Mouse (Mus musculus): Measurements from ENCODE around the gene Ksr1. TPM values are rescaled to one million over a fixed set of nuclear protein-coding genes. Genes with fewer than 3 reads are reported as not detected.
"Not testable (repeated sequence)": the region's sequence is repeated elsewhere in the genome, so short reads cannot be mapped to it uniquely, and the experiment has no call there.

Gene Ksr1
- polyA plus RNA-seq, 1 experiment from 2014 or later, result 3.8 TPM

DNA sequence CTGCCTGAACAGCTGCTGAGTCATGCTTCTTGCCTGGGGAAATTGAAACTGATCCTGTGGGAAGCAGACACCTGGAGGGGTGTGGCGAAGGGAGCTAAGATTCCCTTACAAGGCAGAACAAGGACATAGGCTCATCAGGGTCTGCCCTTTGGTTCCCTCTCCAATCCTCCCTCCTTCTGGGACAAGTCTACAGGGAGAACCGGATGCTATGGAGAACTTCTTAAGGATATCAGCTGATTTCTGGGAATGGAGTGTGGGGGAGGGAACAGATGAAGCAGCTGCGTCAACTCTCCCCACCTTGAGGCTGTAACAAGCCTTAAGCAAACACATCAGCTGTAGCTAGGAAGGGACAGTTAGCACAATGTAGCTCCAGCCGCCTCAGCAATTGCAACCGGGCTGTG is 143.7 kb downstream of the Ksr1 start:
- ATAC-seq (ENCODE audit: insufficient number of reproducible peaks, insufficient read depth, low FRiP score, low read depth), result no peak
- Histone ChIP-seq H3K4me3 (ENCODE audit: low read depth, low read length) (no peak overlapping the region), H3K36me3 (ENCODE audit: control insufficient read depth, insufficient read depth, low read length) (no peaks in the 10 kb centered on the region), H3K4me1 (ENCODE audit: control insufficient read depth, insufficient read depth, low read length) (peaks cover 15% of the 10 kb centered on the region), H3K27ac (ENCODE audit: low read length) (peak overlapping the region; percentile 12; the same call in 1 of the 2 replicates), H3K27me3 (ENCODE audit: control insufficient read depth, insufficient read depth, low read length) (no peaks in the 10 kb centered on the region), H3K9ac (replicated peaks; ENCODE audit: low read depth, low read length) (no peak overlapping the region), H3K9me3 (ENCODE audit: control insufficient read depth, low read depth, low read length) (no peaks in the 10 kb centered on the region), H3K4me2 (replicated peaks; ENCODE audit: low read depth, low read length) (no peak overlapping the region)
- WGBS, result 41% methylated on average over 5 of the region's 5 CpGs

DNA sequence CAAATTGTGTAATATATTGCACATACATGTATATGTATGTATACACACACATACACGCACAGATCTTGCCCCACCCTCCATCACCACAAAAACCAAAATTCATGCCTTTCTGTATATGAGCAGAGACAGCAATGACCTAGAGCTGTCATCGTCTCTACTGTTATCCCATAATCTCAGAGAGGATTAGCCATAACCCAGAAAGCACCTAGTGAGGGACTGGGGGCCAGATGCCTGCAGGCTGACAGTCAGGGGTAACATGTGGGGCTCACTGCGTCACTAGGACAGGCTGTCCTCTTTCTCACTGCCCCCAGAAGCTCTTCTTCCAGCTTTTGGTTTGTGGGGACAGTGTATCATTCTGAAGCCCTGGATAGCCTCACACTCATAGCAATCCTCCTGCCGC is 144.3 kb downstream of the Ksr1 start:
- Histone ChIP-seq H3K9me3 (ENCODE audit: control insufficient read depth, low read depth, low read length) (no peaks in the 10 kb centered on the region), H3K36me3 (ENCODE audit: control insufficient read depth, insufficient read depth, low read length) (no peaks in the 10 kb centered on the region), H3K27me3 (ENCODE audit: control insufficient read depth, insufficient read depth, low read length) (no peaks in the 10 kb centered on the region), H3K4me3 (ENCODE audit: low read depth, low read length) (no peak overlapping the region), H3K4me1 (ENCODE audit: control insufficient read depth, insufficient read depth, low read length) (peaks cover 15% of the 10 kb centered on the region), H3K9ac (replicated peaks; ENCODE audit: low read depth, low read length) (no peak overlapping the region), H3K27ac (ENCODE audit: low read length) (peak overlapping the region; percentile 12; the same call in 1 of the 2 replicates), H3K4me2 (replicated peaks; ENCODE audit: low read depth, low read length) (no peak overlapping the region)
- 73% methylated on average over 4 of the region's 4 CpGs for WGBS
- ATAC-seq (ENCODE audit: insufficient number of reproducible peaks, insufficient read depth, low FRiP score, low read depth), result no peak

DNA sequence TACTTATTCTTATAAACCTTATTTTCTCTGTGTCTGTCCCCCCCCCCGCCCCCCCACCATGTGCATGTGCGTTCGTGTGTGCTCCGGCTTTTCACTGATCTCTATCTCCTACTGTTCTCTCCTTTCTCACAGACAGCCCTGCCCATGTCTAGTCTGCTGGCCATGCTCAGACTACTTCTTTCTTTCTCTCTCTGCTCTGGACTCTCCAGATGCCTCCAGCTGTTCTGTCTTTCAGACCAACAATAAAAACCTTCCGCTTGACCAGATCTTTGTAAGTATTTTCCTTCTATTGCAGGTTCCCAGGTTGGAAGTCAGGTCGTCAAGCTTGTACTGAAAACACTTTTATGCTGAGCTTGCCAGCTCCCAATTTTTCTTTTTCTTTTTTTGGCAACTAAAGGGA is 147.1 kb downstream of the Ksr1 start:
- peak overlapping the region; percentile 52; the same call in 1 of the 2 replicates for H3K27ac ChIP-seq (ENCODE audit: low read length)
- no peaks in the 10 kb centered on the region for H3K36me3 ChIP-seq (ENCODE audit: control insufficient read depth, insufficient read depth, low read length)
- WGBS, result 37% methylated on average over 6 of the region's 6 CpGs
- H3K27me3 ChIP-seq (ENCODE audit: control insufficient read depth, insufficient read depth, low read length), result no peaks in the 10 kb centered on the region
- H3K9ac ChIP-seq (replicated peaks; ENCODE audit: low read depth, low read length), result no peak overlapping the region
- no peak for ATAC-seq (ENCODE audit: insufficient number of reproducible peaks, insufficient read depth, low FRiP score, low read depth)
- H3K4me3 ChIP-seq (ENCODE audit: low read depth, low read length), result no peak overlapping the region
- peaks cover 11% of the 10 kb centered on the region for H3K4me1 ChIP-seq (ENCODE audit: control insufficient read depth, insufficient read depth, low read length)
- no peaks in the 10 kb centered on the region for H3K9me3 ChIP-seq (ENCODE audit: control insufficient read depth, low read depth, low read length)
- no peak overlapping the region for H3K4me2 ChIP-seq (replicated peaks; ENCODE audit: low read depth, low read length)

DNA sequence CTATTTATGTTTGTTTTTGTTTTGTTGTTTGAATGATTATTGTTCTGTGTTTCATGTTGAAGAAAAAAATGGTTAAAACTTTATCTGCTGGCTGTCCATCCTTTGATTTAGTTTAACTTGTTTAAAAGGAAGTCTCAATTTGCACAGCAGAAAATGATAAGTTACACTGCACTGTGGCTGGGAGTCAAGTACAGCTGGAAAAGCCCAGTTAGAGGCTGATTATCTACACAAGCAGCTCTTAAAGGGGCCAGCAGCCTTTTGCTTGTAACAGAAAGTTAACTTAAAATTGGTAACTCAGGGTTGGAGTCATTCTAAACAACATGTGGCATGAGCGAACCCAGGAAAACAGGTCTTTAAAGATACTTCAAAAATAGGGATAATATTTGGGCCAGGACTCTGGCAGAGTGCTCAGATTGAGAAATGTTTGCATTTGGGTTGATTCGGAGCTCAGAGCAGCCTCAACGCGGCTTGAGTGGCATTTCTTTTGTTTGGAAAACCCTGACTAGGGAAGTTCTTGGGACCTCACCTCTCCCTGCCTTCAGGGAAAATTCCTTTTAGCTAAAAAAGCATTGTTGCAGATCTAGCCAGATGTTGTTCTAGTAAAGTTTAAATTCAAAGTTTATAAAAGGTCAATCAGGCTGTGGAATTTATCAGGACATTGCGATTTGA is 155.2 kb downstream of the Ksr1 start:
- not testable (repeated sequence) for H3K4me2 ChIP-seq (replicated peaks; ENCODE audit: low read depth, low read length); H3K4me3 ChIP-seq (ENCODE audit: low read depth, low read length); H3K9ac ChIP-seq (replicated peaks; ENCODE audit: low read depth, low read length); H3K36me3 ChIP-seq (ENCODE audit: control insufficient read depth, insufficient read depth, low read length); H3K27ac ChIP-seq (ENCODE audit: low read length); H3K27me3 ChIP-seq (ENCODE audit: control insufficient read depth, insufficient read depth, low read length); H3K9me3 ChIP-seq (ENCODE audit: control insufficient read depth, low read depth, low read length); H3K4me1 ChIP-seq (ENCODE audit: control insufficient read depth, insufficient read depth, low read length); ATAC-seq (ENCODE audit: insufficient number of reproducible peaks, insufficient read depth, low FRiP score, low read depth)
- WGBS, result 81% methylated on average over 5 of the region's 5 CpGs

DNA sequence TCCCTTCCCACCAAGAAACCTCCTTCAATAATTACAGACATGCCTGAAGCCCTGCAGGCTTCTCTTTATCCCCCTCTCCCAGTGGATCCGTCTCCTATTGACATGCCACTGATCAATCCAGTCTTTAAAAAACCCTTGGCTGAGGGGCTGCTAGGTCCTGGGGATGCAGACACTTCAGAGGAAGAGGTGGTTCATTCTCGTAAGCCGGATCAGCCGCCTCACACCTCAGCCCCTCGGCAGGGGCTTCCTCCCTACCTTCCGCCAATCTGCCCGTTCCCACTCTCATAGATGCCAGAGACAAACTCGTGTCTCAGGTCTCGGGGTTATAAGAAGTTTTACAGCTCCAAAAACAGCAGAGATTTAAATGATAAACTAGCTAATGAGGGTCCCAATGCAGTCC is 156.1 kb downstream of the Ksr1 start:
- H3K27me3 ChIP-seq (ENCODE audit: control insufficient read depth, insufficient read depth, low read length), result no peaks in the 10 kb centered on the region
- H3K27ac ChIP-seq (ENCODE audit: low read length), result no peak overlapping the region
- H3K4me2 ChIP-seq (replicated peaks; ENCODE audit: low read depth, low read length), result no peak overlapping the region
- H3K9ac ChIP-seq (replicated peaks; ENCODE audit: low read depth, low read length), result no peak overlapping the region
- no peaks in the 10 kb centered on the region for H3K36me3 ChIP-seq (ENCODE audit: control insufficient read depth, insufficient read depth, low read length)
- peaks cover 3% of the 10 kb centered on the region; the same call in 1 of the 2 replicates for H3K9me3 ChIP-seq (ENCODE audit: control insufficient read depth, low read depth, low read length)
- ATAC-seq (ENCODE audit: insufficient number of reproducible peaks, insufficient read depth, low FRiP score, low read depth), result no peak
- H3K4me3 ChIP-seq (ENCODE audit: low read depth, low read length), result no peak overlapping the region
- 93% methylated on average over 9 of the region's 9 CpGs for WGBS
- 0 out of 2 replicates have a peak, but pooled peaks cover under 1% of the 10 kb centered on the region for H3K4me1 ChIP-seq (ENCODE audit: control insufficient read depth, insufficient read depth, low read length)

DNA sequence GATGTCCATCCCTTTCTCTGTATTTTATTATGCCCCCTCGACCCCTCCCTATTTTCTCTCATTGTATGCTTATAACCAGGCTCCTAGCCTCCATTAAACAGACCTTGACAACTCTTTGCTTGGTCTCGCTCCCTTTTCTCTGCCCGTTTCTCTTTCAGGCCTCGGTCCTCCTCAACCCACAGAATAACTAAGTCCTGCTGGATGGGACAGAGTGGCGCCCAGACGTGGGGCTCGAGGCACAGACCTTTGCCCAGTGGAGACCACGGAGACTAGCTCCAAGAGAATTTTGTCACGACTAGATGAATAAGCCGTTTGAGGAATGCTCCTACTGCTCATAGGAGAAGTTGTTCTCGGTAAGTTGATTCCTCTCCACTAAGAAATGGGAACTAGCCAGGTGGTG is 157.0 kb downstream of the Ksr1 start:
- H3K4me3 ChIP-seq (ENCODE audit: low read depth, low read length); H3K36me3 ChIP-seq (ENCODE audit: control insufficient read depth, insufficient read depth, low read length); H3K27ac ChIP-seq (ENCODE audit: low read length); H3K4me2 ChIP-seq (replicated peaks; ENCODE audit: low read depth, low read length); H3K27me3 ChIP-seq (ENCODE audit: control insufficient read depth, insufficient read depth, low read length); H3K9ac ChIP-seq (replicated peaks; ENCODE audit: low read depth, low read length); ATAC-seq (ENCODE audit: insufficient number of reproducible peaks, insufficient read depth, low FRiP score, low read depth); H3K9me3 ChIP-seq (ENCODE audit: control insufficient read depth, low read depth, low read length); H3K4me1 ChIP-seq (ENCODE audit: control insufficient read depth, insufficient read depth, low read length): not testable (repeated sequence)
- 94% methylated on average over 11 of the region's 11 CpGs for WGBS

DNA sequence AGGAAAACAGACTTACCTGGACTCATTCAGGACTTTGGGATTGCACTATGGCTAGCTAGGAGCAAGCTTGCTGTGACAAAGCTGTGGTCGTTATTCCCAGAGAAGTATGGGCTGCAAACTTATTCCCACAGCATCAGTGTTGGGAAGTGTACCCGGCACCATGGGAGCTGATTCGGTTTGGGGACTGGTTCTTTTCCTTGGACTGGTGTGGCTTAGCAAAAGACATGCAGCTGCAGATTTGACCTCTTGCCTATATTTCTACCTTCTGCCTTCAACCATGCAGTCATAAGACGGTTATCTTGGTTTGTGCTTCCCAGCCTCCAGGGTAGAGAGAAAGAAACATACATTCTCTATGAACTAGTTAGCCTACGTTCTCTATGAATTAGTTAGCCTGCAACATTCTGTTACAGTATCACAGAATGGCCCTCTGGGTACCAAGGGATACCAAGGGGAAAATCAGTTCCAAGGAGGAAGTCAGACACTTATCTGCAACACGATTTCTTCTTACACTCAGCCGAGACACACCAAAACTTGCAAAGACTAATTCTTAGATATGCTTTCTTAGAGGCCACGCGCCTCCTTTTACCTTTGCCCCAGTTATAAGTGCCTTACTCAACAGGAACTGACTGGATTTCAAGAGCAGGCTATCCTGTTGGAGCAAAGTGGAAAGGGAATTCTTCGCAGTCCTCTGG is 159.8 kb downstream of the Ksr1 start:
- H3K27me3 ChIP-seq (ENCODE audit: control insufficient read depth, insufficient read depth, low read length), result no peaks in the 10 kb centered on the region
- no peak overlapping the region for H3K9ac ChIP-seq (replicated peaks; ENCODE audit: low read depth, low read length)
- H3K4me2 ChIP-seq (replicated peaks; ENCODE audit: low read depth, low read length), result no peak overlapping the region
- no peak overlapping the region for H3K4me3 ChIP-seq (ENCODE audit: low read depth, low read length)
- 0 out of 2 replicates have a peak, but pooled peaks cover 5% of the 10 kb centered on the region for H3K4me1 ChIP-seq (ENCODE audit: control insufficient read depth, insufficient read depth, low read length)
- no peak overlapping the region for H3K27ac ChIP-seq (ENCODE audit: low read length)
- WGBS, result 86% methylated on average over 10 of the region's 10 CpGs
- ATAC-seq (ENCODE audit: insufficient number of reproducible peaks, insufficient read depth, low FRiP score, low read depth), result no peak
- H3K36me3 ChIP-seq (ENCODE audit: control insufficient read depth, insufficient read depth, low read length), result no peaks in the 10 kb centered on the region
- H3K9me3 ChIP-seq (ENCODE audit: control insufficient read depth, low read depth, low read length), result peaks cover 3% of the 10 kb centered on the region; the same call in 1 of the 2 replicates

DNA sequence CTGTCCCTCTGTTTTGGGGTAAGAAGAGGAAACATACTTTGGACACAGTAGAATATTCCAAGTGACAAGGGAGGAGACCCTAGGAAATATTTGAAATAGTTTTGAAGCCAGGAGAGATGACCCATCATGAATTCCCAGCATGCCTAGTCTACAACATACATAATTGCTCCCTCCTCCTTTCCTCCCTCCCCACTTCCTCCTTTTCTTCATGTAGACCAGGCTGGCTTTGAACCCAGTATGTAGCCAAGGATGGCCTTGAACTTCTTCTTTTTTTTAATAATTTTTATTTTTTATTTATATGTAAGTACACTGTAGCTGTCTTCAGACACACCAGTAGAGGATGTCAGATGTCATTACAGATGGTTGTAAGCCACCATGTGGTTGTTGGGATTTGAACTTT is 160.7 kb downstream of the Ksr1 start:
- Histone ChIP-seq H3K36me3 (ENCODE audit: control insufficient read depth, insufficient read depth, low read length) (no peaks in the 10 kb centered on the region), H3K27me3 (ENCODE audit: control insufficient read depth, insufficient read depth, low read length) (no peaks in the 10 kb centered on the region), H3K4me3 (ENCODE audit: low read depth, low read length) (no peak overlapping the region), H3K4me2 (replicated peaks; ENCODE audit: low read depth, low read length) (no peak overlapping the region), H3K9ac (replicated peaks; ENCODE audit: low read depth, low read length) (no peak overlapping the region), H3K27ac (ENCODE audit: low read length) (no peak overlapping the region), H3K4me1 (ENCODE audit: control insufficient read depth, insufficient read depth, low read length) (0 out of 2 replicates have a peak, but pooled peaks cover 5% of the 10 kb centered on the region), H3K9me3 (ENCODE audit: control insufficient read depth, low read depth, low read length) (peaks cover 3% of the 10 kb centered on the region; the same call in 1 of the 2 replicates)
- no peak for ATAC-seq (ENCODE audit: insufficient number of reproducible peaks, insufficient read depth, low FRiP score, low read depth)

Data from stomach, embryonic 14.5 days (tissue).